Mouse (Mus musculus): ENCODE measurements around the gene Wdfy4. TPM values are rescaled to one million over a fixed set of nuclear protein-coding genes. Genes with fewer than 3 reads are reported as not detected.

The Wdfy4 gene
- 1.4 and 2.1 TPM in 2 replicates for polyA plus RNA-seq (2015; fragmentation: Nextera tagmentation; extraction: Ambion mirVana)

GRCm38 (mm10) chr14:33185068-33185800, at the start of gene Wdfy4:
Gene Wdfy4 (minus strand): TSS chr14:33185508.
- peak; percentile 19; the same call in 1 of the 2 replicates for ATAC-seq (ENCODE audit: low read depth)
- WGBS (ENCODE audit: insufficient replicate concordance) = 28% methylated on average over 11 of the region's 11 CpGs
- Histone ChIP-seq H3K27ac (ENCODE audit: low read length) (0 out of 2 replicates have a peak within 1 kb of the TSS, but pooled peaks have one; percentile 41), H3K36me3 (ENCODE audit: control insufficient read depth, insufficient read depth) (no peaks in the 10 kb centered on the region), H3K4me1 (ENCODE audit: control insufficient read depth, low read depth, low read length) (no peaks in the 10 kb centered on the region; the same call in 1 of the 2 replicates), H3K4me3 (ENCODE audit: low read depth, low read length) (peak within 1 kb of the TSS; percentile 47), H3K27me3 (ENCODE audit: control insufficient read depth, insufficient read depth, low read depth, low read length) (no peaks in the 10 kb centered on the region), H3K4me2 (ENCODE audit: low read depth, low read length) (peak within 1 kb of the TSS; percentile 23), H3K9me3 (replicated peaks; ENCODE audit: control insufficient read depth, low read length) (no peaks in the 10 kb centered on the region), H3K9ac (ENCODE audit: low read depth, low read length) (no peak within 1 kb of the TSS)

DNA sequence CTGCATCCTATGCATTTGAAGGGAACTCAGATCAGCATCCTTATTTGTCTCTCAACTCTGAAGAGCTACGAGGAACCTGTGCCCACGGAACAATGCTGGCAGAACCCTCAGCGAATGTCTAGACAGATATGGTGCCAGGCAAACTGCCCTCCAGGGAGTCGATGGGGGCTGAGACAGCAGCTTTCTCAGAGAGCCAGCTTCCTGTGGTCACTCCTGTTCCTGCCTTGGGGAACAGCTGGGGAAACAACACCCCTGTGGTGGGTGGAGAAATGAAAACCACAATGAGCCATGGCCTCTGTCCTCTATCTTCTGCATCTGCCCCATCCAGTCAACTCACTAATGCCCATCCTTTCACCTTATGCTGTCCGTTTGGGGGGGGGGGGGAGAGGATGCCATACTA, 46.7 kb upstream of the Wdfy4 start:
- Histone ChIP-seq H3K9me3 (replicated peaks; ENCODE audit: control insufficient read depth, low read length) (no peaks in the 10 kb centered on the region), H3K27me3 (ENCODE audit: control insufficient read depth, insufficient read depth, low read depth, low read length) (no peaks in the 10 kb centered on the region), H3K27ac (ENCODE audit: low read length) (no peak overlapping the region), H3K9ac (ENCODE audit: low read depth, low read length) (no peak overlapping the region), H3K36me3 (ENCODE audit: control insufficient read depth, insufficient read depth) (no peaks in the 10 kb centered on the region), H3K4me3 (ENCODE audit: low read depth, low read length) (no peak overlapping the region), H3K4me1 (ENCODE audit: control insufficient read depth, low read depth, low read length) (no peaks in the 10 kb centered on the region), H3K4me2 (ENCODE audit: low read depth, low read length) (no peak overlapping the region)
- ATAC-seq (ENCODE audit: low read depth) = no peak
- WGBS (ENCODE audit: insufficient replicate concordance) = 7% methylated on average over 5 of the region's 5 CpGs

DNA sequence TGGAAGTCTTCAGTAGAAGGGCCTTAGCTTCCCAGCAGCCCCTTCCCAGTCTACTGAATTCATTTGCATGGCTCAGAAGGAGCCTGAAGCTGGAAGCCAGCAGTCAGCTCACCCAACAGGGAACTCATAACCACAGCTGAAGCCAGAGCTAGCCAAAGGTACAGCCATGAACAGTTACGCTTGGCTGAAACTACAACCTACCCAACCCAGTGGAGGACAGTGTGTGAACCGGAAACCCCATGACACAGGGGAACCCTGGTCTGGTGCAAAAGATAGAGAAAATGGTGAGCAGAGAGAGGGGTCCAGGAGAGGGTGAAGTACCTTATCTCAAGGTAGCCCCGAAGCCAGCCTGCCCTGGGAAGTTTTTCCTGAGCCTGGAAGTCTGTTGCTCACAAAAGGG, 46.0 kb upstream of the Wdfy4 start:
- H3K36me3 ChIP-seq (ENCODE audit: control insufficient read depth, insufficient read depth) = no peaks in the 10 kb centered on the region
- H3K9ac ChIP-seq (ENCODE audit: low read depth, low read length) = no peak overlapping the region
- 38% methylated on average over 3 of the region's 3 CpGs for WGBS (ENCODE audit: insufficient replicate concordance)
- H3K4me1 ChIP-seq (ENCODE audit: control insufficient read depth, low read depth, low read length) = no peaks in the 10 kb centered on the region
- ATAC-seq (ENCODE audit: low read depth) = no peak
- no peak overlapping the region for H3K27ac ChIP-seq (ENCODE audit: low read length)
- H3K9me3 ChIP-seq (replicated peaks; ENCODE audit: control insufficient read depth, low read length) = no peaks in the 10 kb centered on the region
- H3K4me2 ChIP-seq (ENCODE audit: low read depth, low read length) = no peak overlapping the region
- no peak overlapping the region for H3K4me3 ChIP-seq (ENCODE audit: low read depth, low read length)
- no peaks in the 10 kb centered on the region for H3K27me3 ChIP-seq (ENCODE audit: control insufficient read depth, insufficient read depth, low read depth, low read length)

DNA sequence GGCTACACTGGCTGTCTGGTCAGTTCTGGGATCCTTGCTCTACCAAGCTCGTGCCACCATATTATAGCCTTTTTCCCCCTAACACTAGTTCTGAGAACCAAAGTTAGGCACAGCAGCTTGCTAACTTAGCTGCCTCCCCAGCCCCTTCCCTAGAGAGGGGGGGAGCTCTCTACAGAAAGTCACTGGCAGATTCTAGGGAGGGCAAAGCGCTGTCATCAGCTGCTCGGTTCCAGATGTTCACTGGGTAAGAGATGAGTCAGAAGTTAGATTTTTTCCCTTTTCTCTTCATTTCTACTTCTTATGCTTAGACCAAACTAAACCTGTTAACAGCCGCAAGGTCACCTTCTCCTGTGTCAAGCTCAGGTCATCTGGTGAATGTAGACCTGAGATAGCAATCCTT, 45.4 kb upstream of the Wdfy4 start:
- Histone ChIP-seq H3K4me1 (ENCODE audit: control insufficient read depth, low read depth, low read length) (no peaks in the 10 kb centered on the region), H3K27me3 (ENCODE audit: control insufficient read depth, insufficient read depth, low read depth, low read length) (no peaks in the 10 kb centered on the region), H3K4me3 (ENCODE audit: low read depth, low read length) (no peak overlapping the region), H3K9me3 (replicated peaks; ENCODE audit: control insufficient read depth, low read length) (no peaks in the 10 kb centered on the region), H3K27ac (ENCODE audit: low read length) (no peak overlapping the region), H3K4me2 (ENCODE audit: low read depth, low read length) (no peak overlapping the region), H3K36me3 (ENCODE audit: control insufficient read depth, insufficient read depth) (no peaks in the 10 kb centered on the region), H3K9ac (ENCODE audit: low read depth, low read length) (no peak overlapping the region)
- 69% methylated on average over 4 of the region's 4 CpGs for WGBS (ENCODE audit: insufficient replicate concordance)
- no peak for ATAC-seq (ENCODE audit: low read depth)

- H3K9ac ChIP-seq (ENCODE audit: low read depth, low read length) = no peak overlapping the region
- no peak overlapping the region for H3K4me3 ChIP-seq (ENCODE audit: low read depth, low read length)
- H3K4me1 ChIP-seq (ENCODE audit: control insufficient read depth, low read depth, low read length) = no peaks in the 10 kb centered on the region
- H3K27ac ChIP-seq (ENCODE audit: low read length) = no peak overlapping the region
- no peak overlapping the region for H3K4me2 ChIP-seq (ENCODE audit: low read depth, low read length)
- 70% methylated on average over 4 of the region's 4 CpGs for WGBS (ENCODE audit: insufficient replicate concordance)
- H3K36me3 ChIP-seq (ENCODE audit: control insufficient read depth, insufficient read depth) = no peaks in the 10 kb centered on the region
- no peak for ATAC-seq (ENCODE audit: low read depth)
- H3K27me3 ChIP-seq (ENCODE audit: control insufficient read depth, insufficient read depth, low read depth, low read length) = no peaks in the 10 kb centered on the region
- H3K9me3 ChIP-seq (replicated peaks; ENCODE audit: control insufficient read depth, low read length) = no peaks in the 10 kb centered on the region
These were observed 39.9 kb upstream of the Wdfy4 start for GRCm38 (mm10) chr14:33225235-33225634.

DNA sequence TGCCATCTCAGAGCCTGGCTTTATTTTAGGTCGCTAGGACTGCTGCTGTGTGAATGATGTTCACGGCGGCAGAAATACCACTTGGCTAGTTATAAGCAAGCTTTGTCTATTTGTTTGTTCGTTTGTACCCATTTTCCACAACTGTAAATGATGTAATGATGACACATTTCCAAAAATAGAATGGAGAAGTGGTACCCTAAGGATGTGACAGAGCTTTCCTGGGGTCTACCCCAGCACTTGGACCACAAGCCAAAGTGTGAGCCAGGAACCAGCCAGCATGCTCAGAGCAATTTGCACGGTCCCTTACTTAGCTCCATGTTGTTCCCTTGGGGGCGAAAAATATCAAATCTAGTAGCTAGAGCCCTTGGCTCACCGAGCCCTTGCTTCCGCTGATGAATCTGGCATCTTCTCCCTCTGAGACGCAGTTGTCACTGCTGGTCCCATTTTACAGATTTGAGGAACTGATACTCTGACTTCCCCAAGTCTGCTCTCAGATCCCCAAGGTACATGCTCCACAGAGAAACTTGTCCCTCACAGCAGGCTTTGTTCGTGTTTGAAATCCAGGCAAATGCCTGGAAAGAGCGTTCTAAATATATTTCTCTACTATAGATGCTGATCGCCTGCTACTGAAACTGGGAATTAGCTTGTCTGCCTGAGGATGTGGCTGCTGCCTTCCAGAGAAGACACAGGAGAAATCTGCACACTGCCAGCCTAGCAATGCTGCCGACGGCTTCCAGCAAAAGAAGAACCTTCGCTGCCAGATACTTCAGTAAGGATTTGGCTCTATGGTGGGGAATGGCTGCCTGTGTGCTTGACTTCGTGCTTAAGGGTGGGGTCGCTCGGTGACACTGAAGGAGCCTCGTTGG, 31.3 kb upstream of the Wdfy4 start:
- no peak for ATAC-seq (ENCODE audit: low read depth)
- peaks cover 12% of the 10 kb centered on the region for H3K4me1 ChIP-seq (ENCODE audit: control insufficient read depth, low read depth, low read length)
- no peak overlapping the region for H3K9ac ChIP-seq (ENCODE audit: low read depth, low read length)
- H3K27ac ChIP-seq (ENCODE audit: low read length) = no peak overlapping the region
- H3K4me2 ChIP-seq (ENCODE audit: low read depth, low read length) = no peak overlapping the region
- no peak overlapping the region for H3K4me3 ChIP-seq (ENCODE audit: low read depth, low read length)
- no peaks in the 10 kb centered on the region for H3K9me3 ChIP-seq (replicated peaks; ENCODE audit: control insufficient read depth, low read length)
- H3K36me3 ChIP-seq (ENCODE audit: control insufficient read depth, insufficient read depth) = no peaks in the 10 kb centered on the region
- H3K27me3 ChIP-seq (ENCODE audit: control insufficient read depth, insufficient read depth, low read depth, low read length) = peaks cover 3% of the 10 kb centered on the region; the same call in 1 of the 2 replicates
- WGBS (ENCODE audit: insufficient replicate concordance) = 58% methylated on average over 19 of the region's 19 CpGs

GRCm38 (mm10) chr14:33215163-33215562, 29.9 kb upstream of the Wdfy4 start:
- H3K9ac ChIP-seq (ENCODE audit: low read depth, low read length) = no peak overlapping the region
- WGBS (ENCODE audit: insufficient replicate concordance) = 48% methylated on average over 1 of the region's 1 CpGs
- no peaks in the 10 kb centered on the region for H3K36me3 ChIP-seq (ENCODE audit: control insufficient read depth, insufficient read depth)
- no peak overlapping the region for H3K4me2 ChIP-seq (ENCODE audit: low read depth, low read length)
- peaks cover 3% of the 10 kb centered on the region; the same call in 1 of the 2 replicates for H3K27me3 ChIP-seq (ENCODE audit: control insufficient read depth, insufficient read depth, low read depth, low read length)
- no peak overlapping the region for H3K4me3 ChIP-seq (ENCODE audit: low read depth, low read length)
- no peak overlapping the region for H3K27ac ChIP-seq (ENCODE audit: low read length)
- H3K9me3 ChIP-seq (replicated peaks; ENCODE audit: control insufficient read depth, low read length) = no peaks in the 10 kb centered on the region
- H3K4me1 ChIP-seq (ENCODE audit: control insufficient read depth, low read depth, low read length) = peaks cover 12% of the 10 kb centered on the region
- ATAC-seq (ENCODE audit: low read depth) = no peak

DNA sequence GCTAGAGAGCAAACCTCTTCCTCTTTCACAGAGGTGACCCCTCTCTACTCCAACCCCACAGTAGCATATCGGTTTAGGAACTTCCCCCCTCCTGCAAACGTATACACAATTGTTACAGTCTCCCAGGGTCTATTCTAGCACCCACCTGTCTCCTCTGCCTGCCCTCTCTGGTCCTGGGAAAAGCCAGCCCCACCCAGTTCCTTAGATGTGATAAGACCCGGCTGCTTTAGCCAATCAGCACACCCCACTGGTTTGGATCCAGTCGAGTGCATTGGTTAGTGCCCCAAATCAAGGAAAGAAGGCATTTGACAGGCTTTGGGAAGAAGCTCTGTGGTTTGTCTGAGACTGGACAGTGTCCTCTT, 29.4 kb upstream of the Wdfy4 start:
- peaks cover 12% of the 10 kb centered on the region for H3K4me1 ChIP-seq (ENCODE audit: control insufficient read depth, low read depth, low read length)
- H3K9ac ChIP-seq (ENCODE audit: low read depth, low read length) = no peak overlapping the region
- 0 out of 2 replicates have a peak, but pooled peaks have one; percentile 25 for ATAC-seq (ENCODE audit: low read depth)
- H3K4me3 ChIP-seq (ENCODE audit: low read depth, low read length) = no peak overlapping the region
- 7% methylated on average over 4 of the region's 4 CpGs for WGBS (ENCODE audit: insufficient replicate concordance)
- H3K9me3 ChIP-seq (replicated peaks; ENCODE audit: control insufficient read depth, low read length) = no peaks in the 10 kb centered on the region
- H3K27ac ChIP-seq (ENCODE audit: low read length) = no peak overlapping the region
- H3K36me3 ChIP-seq (ENCODE audit: control insufficient read depth, insufficient read depth) = no peaks in the 10 kb centered on the region
- H3K27me3 ChIP-seq (ENCODE audit: control insufficient read depth, insufficient read depth, low read depth, low read length) = peaks cover 3% of the 10 kb centered on the region; the same call in 1 of the 2 replicates
- H3K4me2 ChIP-seq (ENCODE audit: low read depth, low read length) = no peak overlapping the region

Data from liver, embryonic 16.5 days (tissue).